Mouse (Mus musculus) hindbrain, embryonic 13.5 days (tissue): ENCODE data around the gene Pth2. TPM values are rescaled to one million over a fixed set of nuclear protein-coding genes. Genes with fewer than 3 reads are reported as not detected.
"Not testable (repeated sequence)": the region's sequence is repeated elsewhere in the genome, so short reads cannot be mapped to it uniquely, and the experiment has no call there.

ENCODE experiments used
- ATAC-seq: fragments of 200-750 bp; cut with Nextera tagmentation; 2 replicates; pipeline ENCODE4 v1.8.0; 2017; ENCODE audit warnings: moderate TSS enrichment; ENCODE audit not compliant: low FRiP score
- H3K27ac ChIP-seq: fragments of 300-500 bp; sonication (generic); 2 replicates; pipeline ENCODE4 v1.5.1; 2015; ENCODE audit warnings: inconsistent platforms, mild to moderate bottlenecking, moderate library complexity
- H3K27me3 ChIP-seq: fragments of 300-500 bp; sonication (generic); 2 replicates; pipeline ENCODE4 v1.6.1; 2015; ENCODE audit warnings: mild to moderate bottlenecking, inconsistent platforms
- H3K36me3 ChIP-seq: fragments of 300-500 bp; sonication (generic); 2 replicates; pipeline ENCODE4 v1.6.1; 2015; ENCODE audit warnings: mild to moderate bottlenecking, inconsistent platforms
- H3K4me1 ChIP-seq: fragments of 300-500 bp; sonication (generic); replicated peaks from 2 replicates; pipeline ENCODE4 v1.6.1; 2015; ENCODE audit warnings: inconsistent platforms
- H3K4me2 ChIP-seq: fragments of 300-500 bp; sonication (generic); 2 replicates; pipeline ENCODE4 v1.6.1; 2015; ENCODE audit warnings: inconsistent platforms, mild to moderate bottlenecking, moderate library complexity
- H3K4me3 ChIP-seq: fragments of 300-500 bp; sonication (generic); 2 replicates; pipeline ENCODE4 v1.5.1; 2015; ENCODE audit warnings: mild to moderate bottlenecking, inconsistent platforms
- H3K9ac ChIP-seq: fragments of 300-500 bp; sonication (generic); 2 replicates; pipeline ENCODE4 v1.6.1; 2015; ENCODE audit warnings: mild to moderate bottlenecking, inconsistent platforms
- H3K9me3 ChIP-seq: fragments of 300-500 bp; sonication (generic); 2 replicates; pipeline ENCODE4 v1.6.1; 2016; ENCODE audit warnings: inconsistent platforms
- WGBS: fragments of 180-500 bp; shearing (Covaris S2); methylation state at CpG from one replicate; pipeline ENCODE4 v1.1.7; 2015; 5-methylcytosine and 5-hydroxymethylcytosine counted together
- polyA plus RNA-seq: library from polyadenylated mRNA; unstranded; fragments of >200 nt; fragmentation: Nextera tagmentation; extraction: Ambion mirVana; gene quantifications from 2 replicates; pipeline ENCODE4 v1.2.1, GENCODE M21; 2015

Pth2 gene
- polyA plus RNA-seq, 1 experiment from 2014 or later = 0.66 TPM

- H3K4me1 ChIP-seq = no peaks in the 10 kb centered on the region
- H3K4me3 ChIP-seq = no peak overlapping the region
- peaks cover 46% of the 10 kb centered on the region for H3K36me3 ChIP-seq
- no peak for ATAC-seq
- no peak overlapping the region for H3K4me2 ChIP-seq
- H3K27ac ChIP-seq = no peak overlapping the region
- WGBS = 91% methylated on average over 13 of the region's 13 CpGs
- H3K9me3 ChIP-seq = no peaks in the 10 kb centered on the region
- no peaks in the 10 kb centered on the region for H3K27me3 ChIP-seq
- peak overlapping the region; percentile 13 for H3K9ac ChIP-seq
Observed at GRCm38 (mm10) chr7:45144368-45145174, 36.2 kb upstream of the Pth2 start.

GRCm38 (mm10) chr7:45145460-45145859 lies 35.3 kb upstream of the Pth2 start:
- Histone ChIP-seq H3K27ac (no peak overlapping the region), H3K4me2 (no peak overlapping the region), H3K9me3 (no peaks in the 10 kb centered on the region), H3K4me1 (0 out of 2 replicates have a peak, but pooled peaks cover under 1% of the 10 kb centered on the region), H3K9ac (no peak overlapping the region), H3K27me3 (no peaks in the 10 kb centered on the region), H3K36me3 (peaks cover 46% of the 10 kb centered on the region), H3K4me3 (no peak overlapping the region)
- ATAC-seq = no peak
- 95% methylated on average over 8 of the region's 8 CpGs for WGBS

- ATAC-seq = no peak
- Histone ChIP-seq H3K27ac (no peak overlapping the region), H3K4me1 (0 out of 2 replicates have a peak, but pooled peaks cover 8% of the 10 kb centered on the region), H3K4me2 (no peak overlapping the region), H3K9me3 (no peaks in the 10 kb centered on the region), H3K36me3 (peaks cover 46% of the 10 kb centered on the region), H3K9ac (0 out of 2 replicates have a peak overlapping the region, but pooled peaks have one; percentile 35), H3K27me3 (no peaks in the 10 kb centered on the region), H3K4me3 (no peak overlapping the region)
- 97% methylated on average over 11 of the region's 11 CpGs for WGBS
Observed at GRCm38 (mm10) chr7:45147267-45147666, 33.5 kb upstream of the Pth2 start.

- Histone ChIP-seq H3K9me3 (no peaks in the 10 kb centered on the region), H3K4me1 (0 out of 2 replicates have a peak, but pooled peaks cover 8% of the 10 kb centered on the region), H3K4me2 (no peak overlapping the region), H3K9ac (no peak overlapping the region; the same call in 1 of the 2 replicates), H3K27me3 (no peaks in the 10 kb centered on the region), H3K36me3 (peaks cover 41% of the 10 kb centered on the region), H3K4me3 (no peak overlapping the region), H3K27ac (no peak overlapping the region)
- 83% methylated on average over 11 of the region's 11 CpGs for WGBS
- ATAC-seq = no peak
Observed at GRCm38 (mm10) chr7:45147899-45148298, 32.9 kb upstream of the Pth2 start.

GRCm38 (mm10) chr7:45148534-45149098 lies 32.2 kb upstream of the Pth2 start:
- peaks cover 34% of the 10 kb centered on the region for H3K36me3 ChIP-seq
- H3K4me2 ChIP-seq = no peak overlapping the region
- H3K27ac ChIP-seq = no peak overlapping the region
- no peak overlapping the region for H3K4me3 ChIP-seq
- no peaks in the 10 kb centered on the region for H3K27me3 ChIP-seq
- H3K9ac ChIP-seq = no peak overlapping the region
- no peaks in the 10 kb centered on the region for H3K9me3 ChIP-seq
- 66% methylated on average over 4 of the region's 4 CpGs for WGBS
- H3K4me1 ChIP-seq = peaks cover 12% of the 10 kb centered on the region
- no peak for ATAC-seq

DNA sequence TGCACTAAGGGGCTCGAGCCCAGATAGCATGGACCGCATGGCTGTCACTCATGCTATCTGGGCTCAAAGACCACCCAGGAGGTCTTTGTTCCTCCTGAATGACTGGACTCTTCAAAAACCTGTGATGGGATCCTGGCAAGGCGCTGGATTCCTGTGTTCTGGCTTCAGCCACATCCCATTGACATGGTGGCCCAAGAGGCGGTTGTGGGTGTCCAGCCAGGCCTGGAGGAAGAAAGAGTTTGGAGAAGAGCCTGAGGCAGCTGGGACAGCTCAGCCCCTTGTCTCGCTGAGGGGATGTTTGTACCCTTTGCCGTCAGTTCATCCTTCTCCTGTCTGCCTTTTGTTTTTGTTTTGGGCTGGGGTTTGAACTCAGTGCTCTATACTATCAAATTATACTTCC lies 31.2 kb upstream of the Pth2 start:
- H3K4me3 ChIP-seq = no peak overlapping the region
- peaks cover 13% of the 10 kb centered on the region for H3K4me1 ChIP-seq
- H3K9me3 ChIP-seq = no peaks in the 10 kb centered on the region
- 25% methylated on average over 6 of the region's 6 CpGs for WGBS
- no peak overlapping the region for H3K4me2 ChIP-seq
- no peak overlapping the region for H3K27ac ChIP-seq
- peaks cover 24% of the 10 kb centered on the region for H3K36me3 ChIP-seq
- H3K9ac ChIP-seq = 0 out of 2 replicates have a peak overlapping the region, but pooled peaks have one; percentile 3
- no peaks in the 10 kb centered on the region for H3K27me3 ChIP-seq
- ATAC-seq = no peak

- no peaks in the 10 kb centered on the region for H3K27me3 ChIP-seq
- no peak for ATAC-seq
- H3K9me3 ChIP-seq = no peaks in the 10 kb centered on the region
- H3K9ac ChIP-seq = peak overlapping the region; percentile 24; the same call in 1 of the 2 replicates
- peaks cover 18% of the 10 kb centered on the region for H3K36me3 ChIP-seq
- H3K4me2 ChIP-seq = no peak overlapping the region
- no peak overlapping the region for H3K4me3 ChIP-seq
- peaks cover 20% of the 10 kb centered on the region for H3K4me1 ChIP-seq
- 71% methylated on average over 4 of the region's 4 CpGs for WGBS
- 0 out of 2 replicates have a peak overlapping the region, but pooled peaks have one; percentile 52 for H3K27ac ChIP-seq
Observed at GRCm38 (mm10) chr7:45150321-45150720, 30.5 kb upstream of the Pth2 start.

DNA sequence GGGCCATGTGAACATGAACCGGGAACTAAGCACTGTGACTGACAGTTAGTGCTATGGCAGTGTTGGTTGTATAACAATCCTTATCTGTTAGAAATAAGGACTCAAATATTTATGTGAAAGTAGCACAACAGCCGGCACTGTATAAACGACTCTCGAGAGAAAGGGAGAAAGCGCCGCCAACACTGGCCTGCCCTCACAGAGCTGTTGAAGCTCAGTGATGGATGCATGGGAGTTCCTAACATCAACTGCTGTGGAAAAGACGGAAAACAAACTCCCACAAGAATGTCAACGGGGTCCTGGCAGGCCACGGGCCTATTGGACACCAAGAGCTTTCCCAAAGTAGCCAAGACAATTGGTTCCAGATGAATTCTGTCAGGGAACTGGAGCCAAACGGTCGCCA lies 29.5 kb upstream of the Pth2 start:
- no peaks in the 10 kb centered on the region for H3K27me3 ChIP-seq
- H3K4me3 ChIP-seq = no peak overlapping the region
- no peaks in the 10 kb centered on the region for H3K9me3 ChIP-seq
- H3K36me3 ChIP-seq = 0 out of 2 replicates have a peak, but pooled peaks cover 10% of the 10 kb centered on the region
- H3K9ac ChIP-seq = no peak overlapping the region
- no peak overlapping the region for H3K27ac ChIP-seq
- ATAC-seq = no peak
- peaks cover 25% of the 10 kb centered on the region for H3K4me1 ChIP-seq
- WGBS = 54% methylated on average over 11 of the region's 11 CpGs
- no peak overlapping the region for H3K4me2 ChIP-seq

DNA sequence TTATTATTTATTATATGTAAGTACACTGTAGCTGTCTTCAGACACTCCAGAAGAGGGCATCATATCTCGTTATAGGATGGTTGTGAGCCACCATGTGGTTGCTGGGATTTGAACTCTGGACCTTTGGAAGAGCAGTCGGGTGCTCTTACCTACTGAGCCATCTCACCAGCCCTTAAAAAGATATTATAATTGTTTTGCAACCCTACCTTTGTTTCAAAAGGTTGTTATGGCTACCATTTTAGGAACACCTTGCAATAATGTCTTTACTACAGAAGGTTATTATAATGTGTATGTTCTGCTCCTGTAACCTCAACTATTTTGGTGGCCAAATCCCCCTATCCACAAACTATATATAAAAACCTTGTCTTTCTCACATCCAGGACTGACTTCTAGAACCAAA lies 27.7 kb upstream of the Pth2 start:
- H3K4me3 ChIP-seq, H3K27me3 ChIP-seq, H3K9me3 ChIP-seq, H3K27ac ChIP-seq, ATAC-seq, H3K4me2 ChIP-seq, H3K9ac ChIP-seq: not testable (repeated sequence)
- Histone ChIP-seq H3K4me1 (peaks cover 25% of the 10 kb centered on the region), H3K36me3 (peaks cover 15% of the 10 kb centered on the region)
- WGBS = 91% methylated on average over 2 of the region's 2 CpGs

GRCm38 (mm10) chr7:45153586-45153985 lies 27.2 kb upstream of the Pth2 start:
- Histone ChIP-seq H3K27ac (peak overlapping the region; percentile 92), H3K4me2 (peak overlapping the region; percentile 79), H3K9ac (peak overlapping the region; percentile 83), H3K27me3 (no peaks in the 10 kb centered on the region), H3K4me3 (peak overlapping the region; percentile 48), H3K4me1 (peaks cover 25% of the 10 kb centered on the region), H3K9me3 (no peaks in the 10 kb centered on the region), H3K36me3 (peaks cover 20% of the 10 kb centered on the region)
- ATAC-seq = no peak
- 2% methylated on average over 5 of the region's 5 CpGs for WGBS

DNA sequence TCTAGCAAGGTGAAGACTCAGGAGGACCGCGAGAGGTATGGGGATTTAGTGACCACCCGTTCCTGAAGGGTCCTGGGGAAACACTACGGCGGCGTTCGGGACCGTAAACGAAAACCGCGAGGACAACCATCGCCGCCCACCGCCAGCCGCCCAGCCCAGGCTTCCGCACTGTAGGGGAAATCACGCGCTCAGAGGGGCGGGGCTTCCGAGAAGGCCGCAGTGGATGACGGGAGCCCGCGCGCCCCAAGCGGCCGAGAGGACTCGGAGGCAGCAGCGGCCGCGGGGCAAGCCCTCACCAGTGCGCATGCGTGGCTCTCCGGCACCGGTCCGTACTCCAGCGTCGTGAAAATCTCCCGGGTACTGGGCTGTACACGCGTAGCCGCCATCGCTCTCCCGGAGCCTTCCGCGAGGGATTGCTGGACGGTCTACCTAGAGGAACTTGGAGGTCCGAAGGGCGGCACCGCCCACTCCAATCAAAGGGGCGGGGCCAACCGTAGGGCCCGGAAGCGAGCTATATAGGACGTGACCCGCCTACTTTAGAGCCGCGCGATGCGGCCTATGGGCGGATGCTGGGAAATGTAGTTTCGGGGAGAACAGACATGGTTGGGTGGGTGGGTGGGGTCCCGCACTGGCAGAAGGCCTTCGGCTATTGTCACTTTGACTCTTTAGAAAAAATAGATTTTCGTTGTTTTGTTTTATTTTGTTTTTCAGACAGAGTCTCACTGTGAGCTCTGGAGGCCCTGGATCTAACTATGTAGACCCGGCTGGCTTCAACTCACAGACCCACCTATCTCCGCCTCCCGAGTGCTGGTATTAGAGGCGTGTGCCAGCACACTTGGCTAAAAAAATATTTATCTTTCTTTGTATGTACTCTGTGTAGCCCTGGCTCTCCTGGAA lies 26.5 kb upstream of the Pth2 start, which contains the start of the genes Pih1d1 and Aldh16a1:
Gene Pih1d1 (plus strand): TSS at position 208 of the 897 bp plus-strand sequence.
Gene Aldh16a1 (minus strand): TSS at position 489 of the 897 bp plus-strand sequence.
- 4% methylated on average over 69 of the region's 69 CpGs for WGBS
- Histone ChIP-seq H3K27me3 (no peaks in the 10 kb centered on the region), H3K4me3 (peak within 1 kb of the TSS; percentile 48), H3K4me1 (peaks cover 25% of the 10 kb centered on the region), H3K27ac (peak within 1 kb of the TSS; percentile 92), H3K36me3 (peaks cover 27% of the 10 kb centered on the region), H3K9ac (peak within 1 kb of the TSS; percentile 83), H3K4me2 (peak within 1 kb of the TSS; percentile 79), H3K9me3 (no peaks in the 10 kb centered on the region)
- peak; percentile 97 for ATAC-seq
